Mouse (Mus musculus) kidney, adult 2 months (tissue): ENCODE results near the gene Cd8a.

Experiments used
- CTCF ChIP-seq: fragments of 200-500 bp; conservative IDR thresholded peaks from 2 replicates; pipeline ENCODE4 v1.5.1; 2011; ENCODE audit warnings: low read depth, mild to moderate bottlenecking, control low read depth, low read length, moderate library complexity, mixed read lengths; ENCODE audit not compliant: insufficient read depth, insufficient read length
- POLR2A ChIP-seq: fragments of 200-500 bp; IDR thresholded peaks from one replicate; pipeline ENCODE4 v1.6.1; 2011; ENCODE audit warnings: low read depth, low read length, control low read depth

DNA sequence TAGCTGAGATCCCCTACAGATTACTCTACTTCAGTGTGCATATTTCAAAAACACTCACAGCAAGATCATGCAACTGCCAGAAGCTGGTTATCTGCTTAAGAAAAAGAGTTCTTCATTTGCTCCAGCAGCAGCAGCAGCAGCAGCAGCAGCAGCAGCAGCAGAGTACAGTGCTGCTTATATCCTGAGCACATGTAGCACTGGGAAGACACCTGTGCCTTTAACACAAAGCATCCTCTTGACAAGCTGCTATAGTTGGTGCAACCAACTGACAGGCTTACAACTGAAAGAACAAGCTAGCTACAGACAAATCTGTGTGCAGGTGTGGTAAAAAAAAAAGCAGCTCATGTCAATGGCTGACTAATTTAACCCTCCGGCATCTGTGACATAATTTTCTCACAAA, 22.8 kb downstream of the Cd8a start:
- TF ChIP-seq CTCF: no peak
- TF ChIP-seq POLR2A: no peak
